Mouse (Mus musculus): Measurements from ENCODE around the gene AI481877.

- TF ChIP-seq CTCF (conservative IDR thresholded peaks at IDR 0.05; ENCODE audit: low read length) (no peak), NANOG (IDR thresholded peaks at IDR 0.05; ENCODE audit: borderline replicate concordance, low read length) (no peak), POU5F1 (IDR thresholded peaks at IDR 0.05; ENCODE audit: borderline replicate concordance, low read length) (no peak)
Measured at GRCm38 (mm10) chr4:59181320-59182271, 42.8 kb upstream of the AI481877 start.
